Mouse (Mus musculus) monocyte, adult 5-6 weeks (primary cell): ENCODE data around the gene Gpr68. TPM values are rescaled to one million over a fixed set of nuclear protein-coding genes. Genes with fewer than 3 reads are reported as not detected.

ENCODE experiments used
- ATAC-seq: fragments of 153-309, 156-312 bp; replicated peaks from 2 replicates; pipeline ENCODE4 v1.8.0; 2017; ENCODE audit warnings: mild to moderate bottlenecking; ENCODE audit not compliant: low TSS enrichment, insufficient number of reproducible peaks, severe bottlenecking, poor library complexity, low FRiP score
- total RNA-seq: library from RNA; stranded (forward); fragments of 200-1000, 200-491, 200-594 nt; gene quantifications from 3 replicates; pipeline ENCODE4 v1.2.3, GENCODE M21; 2017

Gpr68 gene
- 4.4 to 27.8 TPM (median 4.9 TPM) in 3 replicates for total RNA-seq

DNA sequence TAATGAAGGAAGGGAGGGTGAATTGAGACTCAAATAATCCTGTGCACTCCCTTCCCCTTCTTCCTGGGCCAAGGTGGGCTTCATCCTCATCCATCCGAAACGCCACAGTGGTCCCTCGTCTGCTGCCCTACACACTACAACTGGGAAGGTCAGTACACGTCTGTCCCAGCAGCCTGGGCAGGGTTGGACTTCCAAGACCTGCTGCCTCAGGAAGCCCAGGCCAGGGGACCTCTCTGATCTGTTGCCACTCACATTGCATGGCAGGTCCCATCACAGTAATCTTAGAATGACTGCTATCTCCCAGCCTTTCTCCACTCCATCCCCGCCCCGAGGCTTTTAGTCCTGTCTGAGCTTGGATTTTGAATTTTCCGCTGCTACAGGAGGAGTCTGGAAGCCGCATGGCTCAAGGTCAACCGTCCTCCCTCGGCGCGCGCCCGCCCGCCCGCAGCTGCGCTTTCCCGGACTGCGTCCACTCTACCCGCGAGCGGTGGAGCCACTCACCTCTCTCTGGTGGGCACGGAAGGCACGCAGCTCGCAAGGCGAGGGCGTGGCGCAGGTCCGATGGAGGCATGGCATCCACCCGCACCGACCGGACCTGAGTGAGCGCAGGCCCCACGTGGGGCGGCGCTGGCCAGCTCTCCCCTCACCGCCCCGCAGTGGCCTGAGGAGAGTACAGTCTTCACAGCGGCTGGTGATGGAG is at the start of gene Gpr68:
Gene Gpr68 (minus strand): TSS at position 601 of the 700 bp plus-strand sequence.
- ATAC-seq, result no peak

DNA sequence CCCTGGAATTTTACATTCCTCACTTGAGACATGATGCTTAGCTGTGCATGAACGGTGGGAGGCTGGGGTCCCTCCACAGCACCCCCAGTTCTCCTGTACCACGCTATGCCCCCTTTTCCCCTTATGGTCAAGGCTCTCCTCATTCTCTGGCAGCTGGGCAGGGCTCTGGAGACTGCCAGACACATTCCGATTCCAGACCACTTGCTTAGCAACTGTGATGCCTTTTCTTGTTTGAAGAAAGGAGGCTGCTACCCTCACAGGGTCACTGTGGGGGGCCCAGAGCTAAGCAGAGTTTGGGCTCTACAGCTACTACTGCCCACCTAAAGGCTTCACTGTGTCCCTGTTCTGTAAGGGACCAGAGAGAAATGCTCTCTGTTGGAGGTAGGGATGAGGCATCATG is 49.3 kb upstream of the Gpr68 start:
- no peak for ATAC-seq

DNA sequence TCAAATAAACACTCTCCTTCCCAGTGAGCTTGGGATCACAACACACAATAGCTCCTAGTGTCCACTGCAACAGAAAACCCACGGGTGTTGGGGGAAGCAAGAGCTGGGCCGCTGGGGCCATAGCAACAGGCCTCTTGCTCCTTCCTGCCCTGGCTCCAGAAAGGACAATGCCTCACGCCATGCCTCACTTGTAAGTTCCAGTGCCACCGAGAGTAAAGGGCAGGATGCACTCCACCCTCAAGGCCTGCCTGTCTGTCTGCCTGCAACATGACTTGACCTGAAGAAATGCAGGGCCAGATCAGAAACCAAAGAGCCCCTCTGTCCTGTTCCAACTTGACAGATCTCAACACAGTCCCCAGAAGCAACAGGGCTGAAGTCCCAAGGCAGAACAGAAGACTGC is 48.8 kb upstream of the Gpr68 start:
- ATAC-seq, result no peak

DNA sequence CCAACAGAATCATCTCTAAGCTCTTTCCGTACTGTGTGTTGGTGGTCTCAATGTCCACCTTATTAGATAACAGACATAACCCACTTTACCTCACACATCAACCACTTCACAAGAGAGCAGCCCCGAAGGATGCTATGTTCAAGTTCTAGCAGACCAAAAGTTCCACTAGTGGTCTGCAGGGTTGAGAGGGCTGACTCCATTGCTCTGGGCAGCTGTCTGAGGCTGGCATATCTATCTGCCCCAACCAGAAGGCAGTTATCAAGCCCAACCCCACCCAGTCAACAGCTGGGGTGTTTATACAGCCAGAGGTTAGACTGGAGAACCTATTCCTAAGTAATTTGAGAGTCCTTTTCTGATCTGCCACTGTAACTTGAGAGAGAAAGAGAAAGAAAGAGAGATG is 48.0 kb upstream of the Gpr68 start:
- no peak for ATAC-seq

DNA sequence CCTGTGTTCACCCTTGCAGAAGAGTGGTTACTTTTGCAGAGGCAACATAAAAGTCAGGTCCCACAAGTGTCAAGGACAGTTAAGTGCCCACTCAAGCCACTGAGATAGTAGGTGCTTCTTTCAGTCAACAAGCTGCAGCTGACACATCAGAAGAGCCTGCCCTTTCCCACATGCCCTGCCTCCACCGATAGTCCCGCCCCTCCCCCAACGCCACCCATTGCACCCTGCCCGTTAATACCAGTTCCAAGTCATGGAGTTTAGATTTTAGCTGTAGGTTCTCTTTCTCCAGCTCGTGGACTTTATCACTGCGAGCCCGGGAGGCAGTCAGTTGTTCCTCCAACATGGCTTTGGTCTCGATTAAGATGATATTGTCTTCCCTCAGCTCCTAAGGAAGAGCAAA is 45.9 kb upstream of the Gpr68 start:
- no peak for ATAC-seq

DNA sequence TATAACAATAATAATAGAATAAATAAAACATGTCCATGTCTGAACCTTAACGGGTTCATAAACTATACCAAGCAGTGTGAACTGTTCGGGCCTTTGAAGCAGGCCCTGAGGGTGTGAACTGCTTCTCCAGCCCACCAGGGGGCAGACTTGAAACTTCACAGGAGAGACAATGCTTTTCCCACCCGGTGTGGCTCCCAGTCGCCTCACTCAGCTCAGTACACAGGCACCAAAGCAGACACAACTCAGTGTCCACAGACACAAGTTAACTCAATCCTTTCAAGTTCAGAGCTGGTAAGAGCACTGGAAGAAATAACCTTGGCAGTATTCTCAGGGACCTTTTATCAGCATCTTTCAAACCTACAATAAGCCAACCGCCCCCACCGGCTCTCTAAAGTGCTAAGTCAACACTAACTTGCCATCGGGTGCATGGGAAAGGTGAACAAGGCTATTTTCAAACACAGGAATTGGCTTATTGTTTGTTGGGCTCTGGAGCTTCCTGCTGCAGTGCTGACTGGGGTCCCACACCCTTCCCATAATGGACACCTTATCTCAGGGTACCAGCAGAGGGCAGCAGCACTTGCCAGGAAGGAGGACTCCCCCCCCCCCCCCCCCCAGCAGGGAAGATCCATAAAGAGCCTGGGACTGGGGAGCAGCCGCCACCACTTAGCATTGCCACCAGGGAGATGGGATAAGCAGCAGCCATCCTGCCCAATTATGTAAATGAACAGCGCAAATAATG is 44.4 kb upstream of the Gpr68 start:
- peak; percentile 74 for ATAC-seq

DNA sequence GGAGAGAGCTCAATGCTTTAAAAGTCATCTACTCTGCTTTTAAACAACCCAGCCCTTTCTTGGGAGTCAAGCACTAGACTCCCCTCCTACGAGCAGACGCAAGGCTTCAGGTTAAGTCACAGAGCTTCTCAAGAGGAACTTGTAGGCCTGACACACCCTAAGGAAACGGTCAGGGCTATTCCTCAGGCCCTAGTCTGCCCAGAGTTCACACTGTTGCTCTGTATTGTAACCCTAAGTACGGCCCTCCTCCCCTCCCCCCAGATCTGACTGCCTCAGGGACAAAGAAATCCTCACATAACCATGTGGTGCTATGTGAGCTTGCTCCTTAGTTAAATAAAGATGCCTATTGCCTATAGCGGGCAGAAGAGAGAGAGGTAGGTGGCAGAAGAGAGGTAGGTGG is 41.1 kb upstream of the Gpr68 start:
- no peak for ATAC-seq

DNA sequence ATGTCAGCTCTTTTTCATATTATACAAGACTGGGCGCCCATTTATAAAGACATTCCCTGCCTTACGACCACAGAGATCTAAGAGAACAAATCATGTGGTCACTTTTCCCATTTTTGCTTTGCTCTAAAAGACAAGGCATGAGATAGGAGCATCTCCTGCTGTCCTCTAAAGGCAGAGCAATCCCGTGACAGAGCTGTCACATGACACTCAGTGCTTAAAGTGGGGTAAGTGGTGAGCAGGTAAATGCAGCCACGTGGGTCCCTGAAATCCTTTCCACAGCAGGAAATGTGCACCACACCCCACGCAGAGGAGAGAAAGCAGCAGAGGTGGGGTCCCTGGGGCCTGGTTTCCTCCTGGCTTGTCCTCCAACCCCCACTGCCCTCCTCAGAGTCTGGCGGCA is 40.0 kb upstream of the Gpr68 start:
- no peak for ATAC-seq

DNA sequence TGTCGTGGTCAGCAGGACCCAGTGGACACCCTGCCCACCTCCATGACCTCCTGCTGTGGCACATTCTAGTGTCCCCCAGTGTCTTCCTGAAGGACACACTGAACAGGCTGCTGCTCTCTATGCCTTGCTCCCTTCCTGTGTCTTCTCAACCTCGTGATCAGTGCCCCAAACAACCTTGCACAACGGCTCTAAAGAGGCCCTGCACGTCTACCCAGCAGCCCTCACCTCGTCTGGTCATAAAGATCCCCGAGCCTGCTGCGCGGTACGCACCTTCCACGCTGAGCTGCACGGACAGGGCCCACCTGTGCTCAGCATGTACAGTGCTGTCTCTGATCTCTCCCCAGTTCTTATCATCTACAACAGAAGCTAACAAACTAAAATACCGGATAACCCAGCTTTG is 38.0 kb upstream of the Gpr68 start:
- no peak for ATAC-seq

DNA sequence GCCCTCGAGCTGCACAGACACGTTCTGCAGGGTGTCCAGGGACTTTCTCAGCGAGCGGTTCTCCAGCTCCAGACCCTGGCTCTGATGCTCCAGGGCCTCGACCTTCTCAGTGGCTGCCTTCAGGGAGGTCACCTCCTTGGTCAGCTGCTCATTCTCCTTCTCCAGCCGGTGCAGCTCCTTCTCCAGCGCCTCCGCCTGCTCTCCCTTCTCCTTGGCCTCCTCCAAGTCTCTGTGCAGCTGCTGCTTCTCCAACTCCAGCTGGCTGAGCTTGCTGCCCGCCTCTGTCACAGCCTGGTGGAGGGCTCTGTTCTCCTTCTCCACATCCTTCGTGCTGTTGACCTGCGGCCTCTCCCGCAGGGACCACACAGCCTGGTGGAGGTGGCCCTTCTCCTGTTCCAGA is 37.5 kb upstream of the Gpr68 start:
- ATAC-seq, result no peak

DNA sequence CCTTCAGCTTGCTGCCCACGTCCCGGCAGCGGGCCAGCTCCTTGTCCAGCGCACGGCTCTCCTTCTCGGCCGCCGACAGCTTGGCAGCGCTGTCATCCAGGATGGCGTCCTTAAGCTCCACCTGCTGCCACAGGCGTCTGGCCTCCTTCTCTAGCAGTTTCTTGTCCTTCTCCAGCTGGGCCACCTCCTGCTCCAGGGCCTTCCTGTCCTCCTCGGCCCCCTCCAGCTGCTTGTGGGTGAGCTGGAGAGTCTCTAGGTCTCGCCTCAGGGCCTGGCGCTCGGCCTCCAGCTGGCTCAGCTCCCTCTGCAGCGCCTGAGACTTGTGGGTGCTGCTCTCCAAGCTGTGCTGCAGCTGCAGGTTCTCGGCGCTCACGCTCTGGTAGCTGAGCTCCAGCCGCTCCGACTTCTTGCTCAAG is 36.9 kb upstream of the Gpr68 start:
- ATAC-seq, result no peak

DNA sequence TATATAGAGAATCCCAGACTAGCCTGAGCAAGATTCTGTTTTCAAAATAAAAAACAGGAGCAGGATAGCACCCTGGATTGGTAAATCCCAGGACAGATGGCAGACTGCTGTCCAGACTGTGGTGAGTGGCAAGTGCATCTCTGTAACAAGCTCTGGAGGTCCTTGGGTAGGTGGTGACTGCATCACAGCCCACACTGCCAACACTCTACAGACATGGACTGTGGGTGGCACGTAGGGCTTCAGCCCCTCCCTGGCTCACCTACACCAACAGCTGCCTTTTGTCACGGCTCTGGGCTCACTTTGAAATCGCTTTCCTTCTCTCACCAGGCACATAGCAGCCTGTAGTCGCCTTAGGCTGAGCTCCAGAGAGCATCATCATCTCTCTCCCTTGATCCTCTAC is 35.1 kb upstream of the Gpr68 start:
- no peak for ATAC-seq

DNA sequence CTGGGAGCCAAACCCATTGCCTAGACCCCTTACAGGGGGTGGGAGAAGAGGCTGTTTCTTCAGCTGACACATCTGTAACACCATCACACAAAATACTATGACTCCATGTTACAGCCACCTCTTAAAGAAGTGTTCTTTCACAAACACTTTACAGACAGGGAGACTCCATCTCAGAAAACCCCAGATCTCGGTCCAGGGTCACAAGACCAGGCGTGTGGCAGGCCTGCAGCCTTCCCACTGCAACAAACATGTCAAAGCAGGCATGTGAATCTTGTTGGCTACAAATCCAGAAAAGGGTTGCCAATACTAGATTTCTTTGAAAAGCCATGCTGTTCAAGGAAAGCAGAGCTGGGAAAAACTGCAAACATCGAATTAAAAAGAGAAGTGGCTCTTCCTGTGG is 33.4 kb upstream of the Gpr68 start:
- no peak for ATAC-seq

DNA sequence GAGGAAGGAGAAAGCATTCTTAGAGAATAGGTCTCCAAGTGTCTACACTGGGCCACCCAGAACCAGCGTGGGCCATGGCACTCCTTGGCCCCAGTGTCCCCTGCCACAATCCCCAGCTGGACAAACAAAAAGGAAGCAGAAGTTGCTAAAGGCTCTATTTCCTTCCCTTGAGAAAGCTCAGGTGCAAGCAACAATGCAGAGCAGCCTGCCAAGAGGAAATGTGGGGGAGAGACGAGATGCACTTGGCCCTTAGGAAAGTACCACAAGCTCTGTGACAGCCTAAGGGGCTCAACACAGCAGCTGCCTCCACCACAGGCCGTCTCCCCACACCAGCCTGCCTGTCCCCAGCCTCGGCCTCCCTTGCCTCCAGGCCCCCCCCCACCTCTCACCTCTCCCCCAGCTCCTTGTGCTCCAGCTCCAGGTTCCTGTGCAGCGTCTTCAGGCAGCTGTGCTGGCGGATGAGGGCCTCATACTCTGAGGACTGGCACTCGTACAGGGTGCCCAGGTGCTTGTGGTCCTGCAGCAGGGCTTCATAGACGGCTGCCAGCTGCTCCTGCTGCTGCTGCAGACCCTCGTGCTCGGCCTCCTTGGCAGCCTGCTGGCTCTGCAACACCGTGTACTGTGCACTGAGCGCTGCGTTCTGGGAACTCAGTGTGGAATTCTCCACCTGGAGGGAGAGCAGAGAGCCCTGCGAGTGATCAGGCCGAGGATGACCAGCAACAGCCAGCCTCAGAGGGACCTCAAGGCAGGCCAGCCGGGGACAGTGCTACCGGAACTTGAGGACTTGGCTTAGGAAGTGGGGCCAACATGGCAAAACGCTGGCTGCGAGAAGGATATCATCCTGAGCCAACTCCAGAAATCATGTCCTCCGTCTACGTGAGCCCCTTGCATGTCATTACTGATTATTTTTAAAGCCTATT is 29.7 kb upstream of the Gpr68 start:
- no peak for ATAC-seq

DNA sequence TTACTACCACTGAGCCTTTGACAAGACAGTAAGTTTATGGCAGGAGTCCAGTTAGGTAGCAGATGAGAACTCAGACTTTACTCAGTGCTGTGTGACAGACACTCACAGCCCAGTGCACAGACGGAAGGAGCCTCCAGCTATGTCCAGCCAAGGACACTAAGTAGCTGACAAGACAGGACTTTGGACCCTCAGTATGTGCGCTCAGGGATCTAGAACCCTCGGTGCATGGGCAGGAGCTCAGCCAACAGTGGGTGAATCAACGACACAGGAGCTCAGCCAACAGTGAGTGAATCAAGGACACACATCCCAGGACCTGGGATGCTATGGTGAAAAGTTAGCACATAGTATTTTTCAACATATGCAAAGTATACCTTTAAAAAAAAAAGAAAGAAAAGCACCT is 28.7 kb upstream of the Gpr68 start:
- no peak for ATAC-seq

DNA sequence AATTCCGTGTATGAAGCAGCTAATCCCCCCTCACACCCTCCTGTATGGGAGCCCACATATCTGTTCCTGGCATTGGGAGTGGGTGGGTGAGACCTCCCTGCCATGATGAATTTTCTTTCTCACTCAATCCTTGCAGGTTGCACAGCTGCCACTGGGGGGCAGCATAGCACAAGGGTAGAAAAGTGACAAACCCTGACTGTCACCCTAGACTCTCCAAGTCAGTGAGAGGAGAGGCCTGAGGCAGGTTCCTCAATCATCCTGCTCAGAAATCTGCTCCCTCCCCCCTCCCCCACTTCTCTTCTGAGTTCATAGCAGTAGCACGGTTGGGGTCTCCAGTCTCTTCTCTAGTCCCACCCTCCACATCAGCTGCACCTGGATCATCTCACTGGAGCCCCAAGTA is 28.1 kb upstream of the Gpr68 start:
- peak; percentile 63; the same call in 1 of the 2 replicates for ATAC-seq

DNA sequence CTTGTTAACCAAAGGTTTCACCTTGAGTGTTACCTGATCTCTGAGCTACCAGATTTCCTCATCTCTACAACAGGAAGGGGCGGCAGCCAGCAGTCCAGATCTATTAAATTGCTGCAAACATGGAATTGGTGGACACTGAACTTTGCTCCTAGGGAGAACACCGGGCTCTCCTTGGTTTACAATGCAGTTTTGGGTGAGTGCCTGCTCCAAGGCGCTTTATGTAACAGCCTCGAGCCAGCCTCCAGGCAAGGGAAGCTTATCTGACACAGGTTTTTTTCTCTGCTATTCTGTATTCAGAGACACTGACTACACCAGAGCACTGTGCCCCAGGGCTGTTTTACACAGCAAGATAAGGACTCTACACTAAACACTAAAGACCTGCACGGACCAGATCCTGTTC is 26.8 kb upstream of the Gpr68 start:
- no peak for ATAC-seq

DNA sequence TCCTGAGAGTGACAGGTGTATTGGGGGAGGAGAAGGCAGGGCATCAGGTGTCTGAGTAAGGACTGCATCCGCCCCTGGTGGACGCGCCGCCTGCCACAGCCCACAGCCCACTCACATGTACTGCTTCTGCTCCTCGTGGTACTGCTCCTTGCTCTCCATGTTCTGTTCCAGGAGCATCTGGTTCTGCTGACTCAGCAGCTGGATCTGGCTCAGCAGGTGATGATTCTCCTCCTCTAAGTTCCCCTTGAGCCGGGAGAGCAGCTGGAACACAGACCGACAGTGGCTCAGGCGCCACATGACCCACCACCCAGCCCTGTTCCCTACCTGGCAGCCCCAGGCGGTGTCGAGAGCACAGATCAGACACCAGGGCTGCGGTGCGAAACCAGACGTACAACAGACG is 23.7 kb upstream of the Gpr68 start:
- ATAC-seq, result no peak

DNA sequence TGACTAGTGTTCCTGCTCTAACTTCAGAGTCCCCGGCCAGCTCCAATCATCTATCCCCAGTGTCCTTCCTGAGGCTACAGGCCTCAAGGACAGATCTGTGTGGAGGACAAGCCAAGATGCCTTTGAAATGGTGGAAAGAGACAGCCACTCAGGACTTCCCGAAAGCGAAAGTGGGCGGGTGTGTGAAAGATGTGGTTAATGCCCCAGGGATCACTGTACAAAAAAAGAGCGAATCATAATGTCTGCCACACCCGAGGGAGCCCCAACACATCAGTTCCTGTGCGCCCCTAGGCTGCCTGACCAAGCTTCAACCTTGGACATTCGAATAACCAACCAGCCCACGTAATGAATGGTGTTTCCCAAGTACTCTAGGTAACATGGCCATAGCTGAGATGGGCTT is 20.3 kb upstream of the Gpr68 start:
- ATAC-seq, result no peak
